Mouse (Mus musculus) neural tube, embryonic 15.5 days (tissue): Measurements from ENCODE around the gene Mgat4a. TPM values are rescaled to one million over a fixed set of nuclear protein-coding genes. Genes with fewer than 3 reads are reported as not detected.

Source experiments
- ATAC-seq: fragments of 200-750 bp; cut with Nextera tagmentation; 2 replicates; pipeline ENCODE4 v1.8.0; 2017; ENCODE audit warnings: mild to moderate bottlenecking, moderate TSS enrichment, moderate library complexity; ENCODE audit not compliant: low FRiP score
- H3K27ac ChIP-seq: fragments of 300-500 bp; sonication (generic); replicated peaks from 2 replicates; pipeline ENCODE4 v1.5.1; 2015; ENCODE audit warnings: mild to moderate bottlenecking, inconsistent platforms
- H3K27me3 ChIP-seq: fragments of 300-500 bp; sonication (generic); replicated peaks from 2 replicates; pipeline ENCODE4 v1.6.1; 2015; ENCODE audit warnings: inconsistent platforms
- H3K36me3 ChIP-seq: fragments of 300-500 bp; sonication (generic); 2 replicates; pipeline ENCODE4 v1.6.1; 2015; ENCODE audit warnings: inconsistent platforms
- H3K4me1 ChIP-seq: fragments of 300-500 bp; sonication (generic); 2 replicates; pipeline ENCODE4 v1.6.1; 2015; ENCODE audit warnings: inconsistent platforms
- H3K4me2 ChIP-seq: fragments of 300-500 bp; sonication (generic); 2 replicates; pipeline ENCODE4 v1.6.1; 2015; ENCODE audit warnings: inconsistent platforms, mild to moderate bottlenecking, moderate library complexity
- H3K4me3 ChIP-seq: fragments of 300-500 bp; sonication (generic); replicated peaks from 2 replicates; pipeline ENCODE4 v1.5.1; 2015; ENCODE audit warnings: mild to moderate bottlenecking, inconsistent platforms
- H3K9ac ChIP-seq: fragments of 300-500 bp; sonication (generic); replicated peaks from 2 replicates; pipeline ENCODE4 v1.6.1; 2015; ENCODE audit warnings: mild to moderate bottlenecking, inconsistent platforms
- H3K9me3 ChIP-seq: fragments of 300-500 bp; sonication (generic); replicated peaks from 2 replicates; pipeline ENCODE4 v1.6.1; 2016; ENCODE audit warnings: inconsistent platforms
- WGBS: fragments of 180-500 bp; shearing (Covaris S2); methylation state at CpG from one replicate; pipeline ENCODE4 v1.1.7; 2015; ENCODE audit warnings: mixed read lengths; 5-methylcytosine and 5-hydroxymethylcytosine counted together
- polyA plus RNA-seq: library from polyadenylated mRNA; unstranded; fragments of >200 nt; fragmentation: Nextera tagmentation; extraction: Ambion mirVana; gene quantifications from 2 replicates; pipeline ENCODE4 v1.2.1, GENCODE M21; 2015

The Mgat4a gene
- polyA plus RNA-seq, 1 experiment from 2014 or later: 10.6 TPM

- Histone ChIP-seq H3K9ac (no peak overlapping the region), H3K9me3 (no peaks in the 10 kb centered on the region), H3K36me3 (peaks cover 37% of the 10 kb centered on the region), H3K4me1 (no peaks in the 10 kb centered on the region), H3K27ac (no peak overlapping the region), H3K4me2 (no peak overlapping the region), H3K4me3 (no peak overlapping the region), H3K27me3 (no peaks in the 10 kb centered on the region)
- ATAC-seq: no peak
- WGBS: 80% methylated on average over 10 of the region's 10 CpGs
Observed at GRCm38 (mm10) chr1:37448361-37449095, 92.3 kb downstream of the Mgat4a start.

DNA sequence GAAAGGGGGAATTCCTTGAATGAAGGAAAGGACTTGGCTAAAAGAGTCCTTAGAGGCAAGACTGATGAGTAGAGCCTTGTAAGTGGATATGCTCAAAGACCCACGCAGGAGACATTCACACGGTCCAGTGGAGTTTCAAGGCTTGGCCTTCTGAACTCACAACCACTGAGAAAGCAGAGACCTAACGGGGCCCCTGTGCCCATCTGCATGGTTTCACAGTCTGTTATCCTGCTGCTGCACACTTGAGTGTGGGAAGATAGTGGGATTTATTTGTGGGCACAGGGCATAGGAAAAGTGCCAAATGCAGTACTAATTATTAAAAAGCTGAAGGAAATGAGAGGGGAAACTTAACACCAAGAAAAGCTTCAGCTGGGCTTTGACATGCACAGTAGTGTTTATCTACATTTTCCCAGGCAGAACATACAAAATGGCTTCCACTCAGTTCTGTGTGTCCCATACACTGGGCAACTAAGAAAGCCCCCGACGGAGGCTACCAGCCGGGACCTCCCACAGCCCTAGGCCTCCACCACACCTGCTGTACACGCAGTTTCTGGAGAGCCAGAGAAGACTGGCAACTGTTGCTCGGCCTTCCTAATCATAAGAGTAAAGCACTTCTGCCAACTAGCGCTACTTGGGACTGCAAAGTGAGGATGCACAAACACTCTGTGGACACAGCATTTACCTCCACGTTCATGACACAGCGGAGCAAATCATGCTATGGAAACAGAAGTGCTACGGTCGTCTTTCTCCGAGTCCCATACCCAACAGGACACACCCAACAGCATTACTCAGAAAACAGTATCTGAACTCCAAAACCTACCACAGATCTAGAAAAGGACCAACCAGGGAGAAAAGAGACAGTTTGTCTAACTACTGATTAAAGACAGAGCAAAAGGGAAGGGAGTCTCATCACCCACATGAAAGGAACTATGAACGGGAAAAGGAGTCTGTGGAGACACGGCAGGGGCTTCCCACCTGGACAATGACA lies 97.7 kb downstream of the Mgat4a start:
- Histone ChIP-seq H3K36me3 (peaks cover 59% of the 10 kb centered on the region), H3K27ac (no peak overlapping the region), H3K9me3 (no peaks in the 10 kb centered on the region), H3K4me3 (no peak overlapping the region), H3K9ac (no peak overlapping the region), H3K27me3 (no peaks in the 10 kb centered on the region), H3K4me1 (no peaks in the 10 kb centered on the region), H3K4me2 (no peak overlapping the region)
- ATAC-seq: no peak
- 92% methylated on average over 16 of the region's 16 CpGs for WGBS

DNA sequence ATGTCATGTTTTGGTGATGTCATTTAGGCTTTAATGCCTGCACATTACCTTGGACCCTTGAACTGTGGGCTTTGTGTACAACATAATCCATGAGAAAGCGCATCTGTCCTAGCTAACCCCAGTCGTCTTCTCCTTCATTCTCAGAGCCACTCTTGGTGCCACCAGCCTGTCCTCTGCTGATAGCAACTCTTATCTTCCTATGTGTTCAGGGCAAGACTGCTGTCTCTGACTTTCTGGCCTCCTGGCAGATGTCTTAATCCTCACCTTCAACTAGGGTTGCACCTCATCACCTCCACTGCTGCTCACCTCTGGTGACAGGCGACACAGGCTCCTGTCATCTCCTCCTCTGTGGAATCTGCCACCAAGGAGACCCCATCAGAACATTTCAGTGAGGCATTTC lies 104.4 kb downstream of the Mgat4a start:
- Histone ChIP-seq H3K27ac (no peak overlapping the region), H3K4me3 (no peak overlapping the region), H3K9me3 (no peaks in the 10 kb centered on the region), H3K9ac (no peak overlapping the region), H3K4me2 (no peak overlapping the region), H3K27me3 (no peaks in the 10 kb centered on the region), H3K36me3 (peaks cover 73% of the 10 kb centered on the region), H3K4me1 (peaks cover 20% of the 10 kb centered on the region)
- no peak for ATAC-seq
- 92% methylated on average over 3 of the region's 3 CpGs for WGBS

- Histone ChIP-seq H3K4me3 (peak overlapping the region; percentile 98), H3K27me3 (no peaks in the 10 kb centered on the region), H3K4me1 (peaks cover 40% of the 10 kb centered on the region), H3K9ac (peak overlapping the region; percentile 93), H3K9me3 (no peaks in the 10 kb centered on the region), H3K4me2 (peak overlapping the region; percentile 94), H3K27ac (peak overlapping the region; percentile 86), H3K36me3 (peaks cover 47% of the 10 kb centered on the region)
- 2% methylated on average over 40 of the region's 40 CpGs for WGBS
- peak; percentile 8; the same call in 1 of the 2 replicates for ATAC-seq
Observed at GRCm38 (mm10) chr1:37430297-37430840, 110.4 kb downstream of the Mgat4a start.

- Histone ChIP-seq H3K4me3 (peak within 1 kb of the TSS; percentile 98), H3K4me2 (peak within 1 kb of the TSS; percentile 94), H3K36me3 (peaks cover 46% of the 10 kb centered on the region), H3K27me3 (no peaks in the 10 kb centered on the region), H3K9me3 (no peaks in the 10 kb centered on the region), H3K4me1 (peaks cover 40% of the 10 kb centered on the region), H3K27ac (peak within 1 kb of the TSS; percentile 86), H3K9ac (peak within 1 kb of the TSS; percentile 93)
- 3% methylated on average over 57 of the region's 57 CpGs for WGBS
- ATAC-seq: peak; percentile 99
Observed at GRCm38 (mm10) chr1:37429366-37430296, 111.2 kb downstream of the Mgat4a start, which contains the start of the genes Coa5 and Unc50. Gene Coa5, minus strand, starts transcription at chr1:37430103. Gene Unc50, plus strand, starts transcription at chr1:37430139.

- WGBS: 74% methylated on average over 2 of the region's 2 CpGs
- Histone ChIP-seq H3K36me3 (peaks cover 49% of the 10 kb centered on the region), H3K4me1 (peaks cover 40% of the 10 kb centered on the region), H3K4me2 (peak overlapping the region; percentile 94), H3K9me3 (no peaks in the 10 kb centered on the region), H3K27ac (peak overlapping the region; percentile 76; the same call in 1 of the 2 replicates), H3K9ac (peak overlapping the region; percentile 93), H3K4me3 (peak overlapping the region; percentile 98), H3K27me3 (no peaks in the 10 kb centered on the region)
- no peak for ATAC-seq
Observed at GRCm38 (mm10) chr1:37428911-37429310, 111.9 kb downstream of the Mgat4a start.

DNA sequence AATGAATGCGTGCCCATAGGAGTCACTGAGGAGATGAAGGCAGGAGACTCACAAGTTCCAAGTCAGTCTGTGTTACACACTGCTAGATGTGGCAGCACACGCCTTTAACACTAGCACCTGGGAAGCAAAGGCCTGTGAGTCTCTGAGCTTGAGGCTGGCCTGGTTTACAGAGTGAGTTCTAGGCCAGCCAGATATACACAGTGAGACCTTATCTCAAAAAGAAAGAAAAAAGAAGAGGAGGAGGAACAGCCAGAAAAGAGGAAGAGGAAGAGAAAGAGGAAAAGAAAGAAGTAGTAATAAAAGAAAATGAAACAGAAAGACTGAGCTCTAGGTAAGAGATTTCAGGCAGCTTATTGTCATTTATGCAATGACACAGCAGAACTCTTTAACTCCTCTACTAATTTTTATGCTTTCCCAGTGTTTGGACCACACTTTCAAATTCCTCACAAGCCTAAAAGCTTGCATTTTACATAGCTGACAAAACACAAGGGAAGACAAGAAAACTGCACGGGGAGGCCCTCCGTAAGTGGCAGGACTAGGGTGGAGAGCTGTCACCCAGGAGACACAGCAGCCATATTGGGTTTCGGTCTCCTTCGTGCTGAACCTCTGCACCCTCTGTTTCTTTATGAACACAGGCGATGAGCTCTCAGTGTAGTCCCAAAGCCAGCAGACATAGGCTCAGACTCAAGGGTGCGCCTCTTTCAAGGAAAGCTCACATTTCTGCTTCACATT lies 113.5 kb downstream of the Mgat4a start:
- no peaks in the 10 kb centered on the region for H3K9me3 ChIP-seq
- no peak overlapping the region for H3K27ac ChIP-seq
- H3K36me3 ChIP-seq: peaks cover 42% of the 10 kb centered on the region
- peaks cover 30% of the 10 kb centered on the region for H3K4me1 ChIP-seq
- WGBS: 97% methylated on average over 8 of the region's 8 CpGs
- ATAC-seq: no peak
- no peaks in the 10 kb centered on the region for H3K27me3 ChIP-seq
- H3K4me2 ChIP-seq: no peak overlapping the region
- H3K4me3 ChIP-seq: no peak overlapping the region
- H3K9ac ChIP-seq: no peak overlapping the region

GRCm38 (mm10) chr1:37419420-37419819 lies 121.4 kb downstream of the Mgat4a start:
- Histone ChIP-seq H3K27ac (no peak overlapping the region), H3K27me3 (no peaks in the 10 kb centered on the region), H3K9ac (no peak overlapping the region), H3K4me1 (no peaks in the 10 kb centered on the region), H3K4me3 (no peak overlapping the region), H3K4me2 (no peak overlapping the region), H3K9me3 (no peaks in the 10 kb centered on the region), H3K36me3 (peaks cover 46% of the 10 kb centered on the region)
- ATAC-seq: no peak
- WGBS: 93% methylated on average over 1 of the region's 1 CpGs

DNA sequence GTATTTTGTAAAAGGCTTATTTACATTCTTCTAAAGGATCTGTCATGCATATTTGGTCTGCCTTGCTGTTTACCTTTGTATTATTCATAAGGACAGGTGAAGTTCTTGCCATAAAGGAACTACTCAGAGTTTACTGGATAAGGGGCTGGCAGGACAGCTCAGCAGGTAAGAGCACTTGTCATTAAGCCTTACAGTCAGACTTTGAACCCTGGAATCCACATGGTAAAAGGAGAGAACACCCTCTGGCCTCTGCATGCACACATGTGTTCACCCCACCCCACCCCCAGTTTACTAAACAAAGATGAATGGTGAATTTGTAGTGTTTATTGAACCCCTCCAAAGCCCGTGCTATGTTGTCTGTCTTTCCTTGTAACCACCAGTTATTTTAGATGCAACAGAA lies 125.4 kb downstream of the Mgat4a start:
- WGBS: 89% methylated on average over 1 of the region's 1 CpGs
- Histone ChIP-seq H3K27me3 (no peaks in the 10 kb centered on the region), H3K4me2 (no peak overlapping the region), H3K9me3 (no peaks in the 10 kb centered on the region), H3K36me3 (peaks cover 31% of the 10 kb centered on the region), H3K27ac (no peak overlapping the region), H3K4me1 (no peaks in the 10 kb centered on the region), H3K4me3 (no peak overlapping the region), H3K9ac (no peak overlapping the region)
- ATAC-seq: no peak

DNA sequence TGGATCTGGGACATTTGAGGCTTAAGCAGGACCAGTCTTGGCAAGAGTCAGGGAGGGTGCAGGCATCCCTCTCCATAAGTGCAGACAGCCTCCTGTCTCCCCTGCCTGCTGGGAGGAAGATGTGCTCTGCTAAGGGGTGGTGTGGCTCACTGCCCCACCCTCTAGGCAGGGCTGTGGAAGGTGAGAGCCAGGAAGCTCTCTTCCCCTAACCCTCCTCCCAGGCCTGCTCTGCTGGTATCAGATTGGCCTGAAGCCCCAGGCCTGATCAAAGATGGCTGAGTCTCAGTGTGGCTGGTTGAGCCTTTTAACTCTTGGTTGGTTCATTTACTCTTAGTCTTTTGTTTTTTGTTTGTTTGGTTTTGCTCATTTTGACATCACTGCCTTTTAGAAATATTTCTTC lies 131.2 kb downstream of the Mgat4a start:
- no peak overlapping the region for H3K4me3 ChIP-seq

More for the DNA sequence above, 131.2 kb downstream of the Mgat4a start:
- Histone ChIP-seq H3K4me2 (no peak overlapping the region), H3K9ac (no peak overlapping the region), H3K36me3 (0 out of 2 replicates have a peak, but pooled peaks cover 7% of the 10 kb centered on the region), H3K9me3 (no peaks in the 10 kb centered on the region), H3K27me3 (no peaks in the 10 kb centered on the region), H3K27ac (no peak overlapping the region), H3K4me1 (no peaks in the 10 kb centered on the region)
- no peak for ATAC-seq
